15 mouse cellular contexts compared by ENCODE assay signal in genomic region chr17:5503981-5504760, GRCm38 (mm10).
"Had no signal": no experiment of that assay in that cellular context is flagged by ENCODE, and none has a peak within 500 bp of the region (broad histone marks: within the 10 kb centered on the region; RNA-seq: fewer than 3 reads in every experiment).

No protein-coding gene starts in this region.

- H3K27me3 ChIP-seq: intestine, embryonic 15.5 days; kidney, embryonic 15.5 days; midbrain, embryonic 13.5 days; neural tube, embryonic 15.5 days had no signal

- H3K9ac ChIP-seq: intestine, embryonic 15.5 days; kidney, embryonic 15.5 days; midbrain, embryonic 13.5 days; neural tube, embryonic 15.5 days had no signal

- H3K4me1 ChIP-seq: intestine, embryonic 15.5 days; kidney, embryonic 15.5 days; midbrain, embryonic 13.5 days had no signal

- H3K27ac ChIP-seq: intestine, embryonic 15.5 days; kidney, embryonic 15.5 days; midbrain, embryonic 13.5 days; neural tube, embryonic 15.5 days had no signal

- DNase-seq: kidney, adult 18-20 months; kidney, postnatal 14 days; left cerebral cortex, postnatal 4 days; lung, adult 2 months; lung, postnatal 36 days; right cerebral cortex, adult 18-20 months; right cerebral cortex, postnatal 4 days; spleen, adult 18-20 months; thymus, adult 2 months; thymus, postnatal 25 days had no signal

- H3K4me3 ChIP-seq: intestine, embryonic 15.5 days; kidney, embryonic 15.5 days; midbrain, embryonic 13.5 days; neural tube, embryonic 15.5 days had no signal

- H3K4me2 ChIP-seq: intestine, embryonic 15.5 days; kidney, embryonic 15.5 days; midbrain, embryonic 13.5 days; neural tube, embryonic 15.5 days had no signal

- H3K36me3 ChIP-seq: intestine, embryonic 15.5 days; kidney, embryonic 15.5 days; midbrain, embryonic 13.5 days; neural tube, embryonic 15.5 days had no signal

- ATAC-seq: intestine, embryonic 15.5 days; lung, postnatal 0 days; midbrain, embryonic 13.5 days had no signal

- H3K9me3 ChIP-seq: intestine, embryonic 15.5 days; kidney, embryonic 15.5 days; midbrain, embryonic 13.5 days; neural tube, embryonic 15.5 days had no signal
